Mouse (Mus musculus) kidney, adult 2 months (tissue): ENCODE results near the gene Myl7.

Experiments
- CTCF ChIP-seq: fragments of 200-500 bp; conservative IDR thresholded peaks from 2 replicates; pipeline ENCODE4 v1.5.1; 2011; ENCODE audit warnings: low read depth, mild to moderate bottlenecking, control low read depth, low read length, moderate library complexity, mixed read lengths; ENCODE audit not compliant: insufficient read depth, insufficient read length
- POLR2A ChIP-seq: fragments of 200-500 bp; IDR thresholded peaks from one replicate; pipeline ENCODE4 v1.6.1; 2011; ENCODE audit warnings: low read depth, low read length, control low read depth

- TF ChIP-seq CTCF (no peak), POLR2A (no peak)
These were observed 5.8 kb upstream of the Myl7 start for GRCm38 (mm10) chr11:5904357-5904756.
